In the genomic region with DNA sequence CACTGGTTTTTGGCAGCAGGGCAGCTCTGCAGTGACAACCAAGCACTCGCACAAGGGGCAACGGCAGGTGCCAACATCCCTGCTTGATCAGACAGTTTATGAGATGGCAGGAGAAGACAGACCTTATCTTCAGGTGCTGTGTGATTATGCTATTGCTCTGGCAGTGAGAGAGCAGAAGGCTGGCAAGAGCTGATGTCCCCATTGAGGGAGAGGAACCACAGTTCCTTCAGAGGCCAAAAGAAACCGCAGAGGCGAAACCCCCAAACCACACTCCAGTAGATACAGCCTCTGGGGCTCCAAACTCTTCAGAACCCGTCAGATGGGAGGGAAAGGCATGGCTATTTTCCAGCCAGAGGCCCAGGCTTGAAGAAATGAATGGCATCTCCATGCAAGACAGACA, we compare ENCODE assay signal across 12 mouse cellular contexts. TPM values are rescaled to one million over a fixed set of nuclear protein-coding genes. Genes with fewer than 3 reads are reported as not detected.
DNase-seq lines count a peak whose midpoint lies in the region; ATAC-seq lines count a peak whose summit lies in the region.
"Had no signal": no experiment of that assay in that cellular context is flagged by ENCODE, and none has a peak within 500 bp of the region (broad histone marks: within the 10 kb centered on the region; RNA-seq: fewer than 3 reads in every experiment).

No protein-coding gene starts in this region.

- H3K9me3 ChIP-seq in kidney, embryonic 14.5 days (ENCODE audit: control insufficient read depth, low read length) = no peaks in the 10 kb centered on the region
- H3K9me3 ChIP-seq in embryonic facial prominence, embryonic 14.5 days (ENCODE audit: control insufficient read depth, low read length) = no peaks in the 10 kb centered on the region
- H3K9me3 ChIP-seq in hindbrain, embryonic 14.5 days (ENCODE audit: control insufficient read depth, low read length) = no peaks in the 10 kb centered on the region
- H3K9me3 ChIP-seq in midbrain, embryonic 14.5 days (ENCODE audit: control insufficient read depth, low read length) = no peaks in the 10 kb centered on the region
- H3K9me3 ChIP-seq: liver, embryonic 15.5 days had no signal

- DNase-seq in kidney, postnatal 14 days = no peak
- DNase-seq in embryonic facial prominence, embryonic 14.5 days (ENCODE audit: low spot score) = peak; percentile 41
- no peak for DNase-seq in hindbrain, embryonic 14.5 days (ENCODE audit: low spot score)
- DNase-seq in midbrain, embryonic 14.5 days = no peak
- DNase-seq in gastrocnemius, postnatal 14 days = no peak
- no peak for DNase-seq in ovary, postnatal 10 days (ENCODE audit: low spot score)
- DNase-seq in cerebellum, postnatal 36 days = no peak
- DNase-seq: thymus, adult 2 months had no signal

- H3K36me3 ChIP-seq in kidney, embryonic 14.5 days (ENCODE audit: control insufficient read depth, insufficient read depth, low read length) = no peaks in the 10 kb centered on the region
- no peaks in the 10 kb centered on the region for H3K36me3 ChIP-seq in embryonic facial prominence, embryonic 14.5 days (ENCODE audit: control insufficient read depth, insufficient read depth, low read length)
- no peaks in the 10 kb centered on the region for H3K36me3 ChIP-seq in hindbrain, embryonic 14.5 days (replicated peaks; ENCODE audit: control insufficient read depth, insufficient read depth)
- H3K36me3 ChIP-seq in midbrain, embryonic 14.5 days (ENCODE audit: control insufficient read depth, insufficient read depth, low read length) = no peaks in the 10 kb centered on the region
- H3K36me3 ChIP-seq: G1E; liver, embryonic 15.5 days had no signal

- no peak overlapping the region for H3K9ac ChIP-seq in kidney, embryonic 14.5 days (ENCODE audit: low read depth, low read length)
- no peak overlapping the region for H3K9ac ChIP-seq in embryonic facial prominence, embryonic 14.5 days (ENCODE audit: low read depth, low read length)
- no peak overlapping the region for H3K9ac ChIP-seq in hindbrain, embryonic 14.5 days
- no peak overlapping the region; the same call in 1 of the 2 replicates for H3K9ac ChIP-seq in midbrain, embryonic 14.5 days (replicated peaks; ENCODE audit: low read length)
- H3K9ac ChIP-seq: liver, embryonic 15.5 days had no signal

- no peak overlapping the region for H3K27ac ChIP-seq in kidney, embryonic 14.5 days (ENCODE audit: low read depth, low read length)
- H3K27ac ChIP-seq in embryonic facial prominence, embryonic 14.5 days (replicated peaks; ENCODE audit: low read depth, low read length) = no peak overlapping the region
- H3K27ac ChIP-seq in hindbrain, embryonic 14.5 days = 0 out of 2 replicates have a peak overlapping the region, but pooled peaks have one; percentile 91
- no peak overlapping the region for H3K27ac ChIP-seq in midbrain, embryonic 14.5 days (replicated peaks; ENCODE audit: low read depth, low read length)
- H3K27ac ChIP-seq: liver, embryonic 15.5 days had no signal

- H3K4me2 ChIP-seq in kidney, embryonic 14.5 days (replicated peaks; ENCODE audit: low read depth, low read length) = peak overlapping the region; percentile 96
- H3K4me2 ChIP-seq in embryonic facial prominence, embryonic 14.5 days (ENCODE audit: low read depth, low read length) = peak overlapping the region; percentile 96
- H3K4me2 ChIP-seq in hindbrain, embryonic 14.5 days (replicated peaks) = peak overlapping the region; percentile 92
- H3K4me2 ChIP-seq in midbrain, embryonic 14.5 days (ENCODE audit: low read length) = peak overlapping the region; percentile 94

- ATAC-seq in kidney, embryonic 14.5 days (ENCODE audit: low FRiP score, low TSS enrichment) = no peak
- no peak for ATAC-seq in embryonic facial prominence, embryonic 14.5 days (ENCODE audit: low read depth)
- ATAC-seq in hindbrain, embryonic 14.5 days (ENCODE audit: low FRiP score) = no peak
- no peak for ATAC-seq in midbrain, embryonic 14.5 days (ENCODE audit: low FRiP score, low TSS enrichment)
- ATAC-seq: inflammation-experienced regulatory T-cells, adult 6 months had no signal

- WGBS in kidney, embryonic 14.5 days = 51% methylated on average over 5 of the region's 5 CpGs
- 37% methylated on average over 5 of the region's 5 CpGs for WGBS in embryonic facial prominence, embryonic 14.5 days
- 48% methylated on average over 5 of the region's 5 CpGs for whole genome bisulfite sequencing in hindbrain, embryonic 14.5 days
- WGBS in midbrain, embryonic 14.5 days = 44% methylated on average over 5 of the region's 5 CpGs

- H3K4me1 ChIP-seq in kidney, embryonic 14.5 days (ENCODE audit: control insufficient read depth, insufficient read depth, low read length) = peaks cover 13% of the 10 kb centered on the region; the same call in 1 of the 2 replicates
- peaks cover 11% of the 10 kb centered on the region; the same call in 1 of the 2 replicates for H3K4me1 ChIP-seq in embryonic facial prominence, embryonic 14.5 days (ENCODE audit: control insufficient read depth, insufficient read depth, low read length)
- H3K4me1 ChIP-seq in hindbrain, embryonic 14.5 days (replicated peaks; ENCODE audit: control insufficient read depth, insufficient read depth, low read length) = peaks cover 23% of the 10 kb centered on the region
- H3K4me1 ChIP-seq in midbrain, embryonic 14.5 days (ENCODE audit: control insufficient read depth, insufficient read depth, low read length) = peaks cover 18% of the 10 kb centered on the region
- H3K4me1 ChIP-seq: liver, embryonic 15.5 days had no signal

- H3K4me3 ChIP-seq in kidney, embryonic 14.5 days (ENCODE audit: low read length) = no peak overlapping the region; the same call in 1 of the 2 replicates
- peak overlapping the region; percentile 74 for H3K4me3 ChIP-seq in embryonic facial prominence, embryonic 14.5 days (ENCODE audit: low read depth, low read length)
- H3K4me3 ChIP-seq in hindbrain, embryonic 14.5 days (replicated peaks; ENCODE audit: low read length) = peak overlapping the region; percentile 62; the same call in 1 of the 2 replicates
- peak overlapping the region; percentile 71 for H3K4me3 ChIP-seq in midbrain, embryonic 14.5 days (replicated peaks; ENCODE audit: low read depth, low read length)

- no peaks in the 10 kb centered on the region; the same call in 1 of the 2 replicates for H3K27me3 ChIP-seq in kidney, embryonic 14.5 days (ENCODE audit: control insufficient read depth, insufficient read depth, low read length)
- H3K27me3 ChIP-seq in embryonic facial prominence, embryonic 14.5 days (replicated peaks; ENCODE audit: control insufficient read depth, insufficient read depth, low read length) = no peaks in the 10 kb centered on the region
- H3K27me3 ChIP-seq in hindbrain, embryonic 14.5 days (ENCODE audit: control insufficient read depth, insufficient read depth, low read length) = no peaks in the 10 kb centered on the region
- no peaks in the 10 kb centered on the region for H3K27me3 ChIP-seq in midbrain, embryonic 14.5 days (ENCODE audit: control insufficient read depth, insufficient read depth, low read length)

- intact Hi-C loops in gastrocnemius, postnatal 14 days (cut with DNase I; ENCODE audit: low total_unique reads) = no loop called here

RNA-seq across cellular contexts. Expression of gene Grip1, which starts 0.9 kb away (rescaled TPM):
- polyA plus RNA-seq in kidney, embryonic 14.5 days (2014; fragmentation: Nextera tagmentation; extraction: Ambion mirVana) = 5.3 and 5.4 TPM in 2 replicates
- polyA plus RNA-seq in embryonic facial prominence, embryonic 14.5 days (2014; fragmentation: Nextera tagmentation; extraction: Ambion mirVana) = 5.0 and 6.6 TPM in 2 replicates
- 18.5 and 20.9 TPM in 2 replicates for polyA plus RNA-seq in hindbrain, embryonic 14.5 days (2014; fragmentation: Nextera tagmentation; extraction: Ambion mirVana)
- polyA plus RNA-seq in midbrain, embryonic 14.5 days (2014; fragmentation: Nextera tagmentation; extraction: Ambion mirVana) = 16.8 and 17.8 TPM in 2 replicates
- total RNA-seq in gastrocnemius, postnatal 14 days (2021) = under 1 TPM; 0.24 to 0.35 TPM
- polyA plus RNA-seq: G1E had no signal
